Mouse (Mus musculus) macrophage (primary cell): ENCODE measurements around the gene Cldn6. TPM values are rescaled to one million over a fixed set of nuclear protein-coding genes. Genes with fewer than 3 reads are reported as not detected.

Experiments
- H3K27ac ChIP-seq: fragments of 350-480 bp; formaldehyde crosslinking; 2 replicates; pipeline ENCODE4 v1.9.0; 2021
- H3K36me3 ChIP-seq: fragments of 350-480 bp; formaldehyde crosslinking; 2 replicates; pipeline ENCODE4 v1.9.0; 2021; ENCODE audit errors: inconsistent target
- H3K4me3 ChIP-seq: fragments of 350-480 bp; formaldehyde crosslinking; 2 replicates; pipeline ENCODE4 v1.9.0; 2021; ENCODE audit errors: inconsistent target
- H3K79me2 ChIP-seq: fragments of 350-480 bp; formaldehyde crosslinking; 2 replicates; pipeline ENCODE4 v1.9.0; 2021; ENCODE audit errors: inconsistent target
- WGBS: methylation state at CpG from one replicate; pipeline ENCODE4 v1.1.7; 2026; ENCODE audit warnings: inconsistent platforms; ENCODE audit not compliant: missing documents; 5-methylcytosine and 5-hydroxymethylcytosine counted together
- polyA plus RNA-seq: library from polyadenylated mRNA; stranded (reverse); fragments of 250-400 nt; gene quantifications from 3 replicates; pipeline ENCODE4 v1.2.4, GENCODE M21; 2018; ENCODE audit warnings: inconsistent platforms

Cldn6 gene
- polyA plus RNA-seq, 1 experiment from 2014 or later, result not detected

- no peak overlapping the region for H3K4me3 ChIP-seq
- no peaks in the 10 kb centered on the region for H3K36me3 ChIP-seq
- WGBS, result 97% methylated on average over 3 of the region's 3 CpGs
- no peaks in the 10 kb centered on the region for H3K79me2 ChIP-seq
- no peak overlapping the region for H3K27ac ChIP-seq
These were observed 3.5 kb downstream of the Cldn6 start for GRCm38 (mm10) chr17:23682530-23682929.

GRCm38 (mm10) chr17:23683226-23683625, 4.2 kb downstream of the Cldn6 start:
- H3K27ac ChIP-seq, result no peak overlapping the region
- H3K4me3 ChIP-seq, result no peak overlapping the region
- no peaks in the 10 kb centered on the region for H3K79me2 ChIP-seq
- 61% methylated on average over 14 of the region's 15 CpGs for whole genome bisulfite sequencing
- no peaks in the 10 kb centered on the region for H3K36me3 ChIP-seq

GRCm38 (mm10) chr17:23683856-23684672, 5.0 kb downstream of the Cldn6 start, which contains the start of gene Cldn9:
Gene Cldn9 (minus strand): TSS chr17:23684026.
- Histone ChIP-seq H3K79me2 (no peaks in the 10 kb centered on the region), H3K36me3 (no peaks in the 10 kb centered on the region), H3K4me3 (no peak within 1 kb of the TSS), H3K27ac (no peak within 1 kb of the TSS)
- WGBS, result 51% methylated on average over 15 of the region's 15 CpGs

GRCm38 (mm10) chr17:23694491-23694890, 15.4 kb downstream of the Cldn6 start:
- no peaks in the 10 kb centered on the region for H3K79me2 ChIP-seq
- 94% methylated on average over 1 of the region's 1 CpGs for WGBS

GRCm38 (mm10) chr17:23695801-23696200, 16.8 kb downstream of the Cldn6 start:
- 78% methylated on average over 2 of the region's 3 CpGs for WGBS
- Histone ChIP-seq H3K79me2 (no peaks in the 10 kb centered on the region), H3K36me3 (no peaks in the 10 kb centered on the region), H3K4me3 (no peak overlapping the region), H3K27ac (no peak overlapping the region)

More at GRCm38 (mm10) chr17:23694491-23694890, 15.4 kb downstream of the Cldn6 start:
- Histone ChIP-seq H3K36me3 (no peaks in the 10 kb centered on the region), H3K4me3 (no peak overlapping the region), H3K27ac (no peak overlapping the region)

GRCm38 (mm10) chr17:23699131-23700077, 20.4 kb downstream of the Cldn6 start:
- 4% methylated on average over 97 of the region's 101 CpGs for WGBS
- Histone ChIP-seq H3K36me3 (no peaks in the 10 kb centered on the region), H3K27ac (no peak overlapping the region), H3K4me3 (no peak overlapping the region), H3K79me2 (no peaks in the 10 kb centered on the region)

GRCm38 (mm10) chr17:23700079-23700478, 21.0 kb downstream of the Cldn6 start:
- WGBS, result under 1% methylated on average over 28 of the region's 28 CpGs
- no peaks in the 10 kb centered on the region for H3K36me3 ChIP-seq
- H3K27ac ChIP-seq, result no peak overlapping the region
- no peak overlapping the region for H3K4me3 ChIP-seq
- H3K79me2 ChIP-seq, result no peaks in the 10 kb centered on the region

GRCm38 (mm10) chr17:23703301-23703700, 24.3 kb downstream of the Cldn6 start:
- no peak overlapping the region for H3K4me3 ChIP-seq
- 90% methylated on average over 9 of the region's 9 CpGs for WGBS

GRCm38 (mm10) chr17:23704741-23705140, 25.7 kb downstream of the Cldn6 start:
- Histone ChIP-seq H3K4me3 (no peak overlapping the region), H3K27ac (no peak overlapping the region), H3K79me2 (no peaks in the 10 kb centered on the region), H3K36me3 (no peaks in the 10 kb centered on the region)
- WGBS, result 87% methylated on average over 7 of the region's 7 CpGs

More at GRCm38 (mm10) chr17:23703301-23703700, 24.3 kb downstream of the Cldn6 start:
- no peak overlapping the region for H3K27ac ChIP-seq
- no peaks in the 10 kb centered on the region for H3K79me2 ChIP-seq
- H3K36me3 ChIP-seq, result no peaks in the 10 kb centered on the region

- Histone ChIP-seq H3K79me2 (no peaks in the 10 kb centered on the region), H3K4me3 (no peak overlapping the region), H3K27ac (no peak overlapping the region), H3K36me3 (no peaks in the 10 kb centered on the region)
- WGBS, result 83% methylated on average over 5 of the region's 7 CpGs
These were observed 26.6 kb downstream of the Cldn6 start for GRCm38 (mm10) chr17:23705525-23706104.

GRCm38 (mm10) chr17:23706212-23706611, 27.2 kb downstream of the Cldn6 start:
- H3K4me3 ChIP-seq, result no peak overlapping the region
- no peaks in the 10 kb centered on the region for H3K79me2 ChIP-seq
- no peaks in the 10 kb centered on the region for H3K36me3 ChIP-seq
- 6% methylated on average over 3 of the region's 3 CpGs for WGBS
- H3K27ac ChIP-seq, result no peak overlapping the region

GRCm38 (mm10) chr17:23717003-23717402, 38.0 kb downstream of the Cldn6 start:
- 100% methylated on average over 2 of the region's 2 CpGs for WGBS
- Histone ChIP-seq H3K79me2 (no peaks in the 10 kb centered on the region), H3K36me3 (no peaks in the 10 kb centered on the region), H3K27ac (no peak overlapping the region), H3K4me3 (no peak overlapping the region)

GRCm38 (mm10) chr17:23719455-23719854, 40.4 kb downstream of the Cldn6 start:
- no peak overlapping the region for H3K4me3 ChIP-seq
- H3K27ac ChIP-seq, result no peak overlapping the region
- WGBS, result 33% methylated on average over 1 of the region's 1 CpGs
- no peaks in the 10 kb centered on the region for H3K36me3 ChIP-seq
- H3K79me2 ChIP-seq, result no peaks in the 10 kb centered on the region

- 100% methylated on average over 2 of the region's 2 CpGs for WGBS
- no peaks in the 10 kb centered on the region for H3K36me3 ChIP-seq
- H3K27ac ChIP-seq, result no peak overlapping the region
- H3K79me2 ChIP-seq, result peaks cover under 1% of the 10 kb centered on the region; the same call in 1 of the 2 replicates
- H3K4me3 ChIP-seq, result no peak overlapping the region
These were observed 42.8 kb downstream of the Cldn6 start for GRCm38 (mm10) chr17:23721886-23722285.
